Mouse (Mus musculus): ENCODE measurements at regions not wholly inside any gene's neighbourhood (a gene's known extent, or its start where the extent isn't known, plus 50 kb on each side); places are given as distances from the start of the nearest gene placed in this dataset.

DNA sequence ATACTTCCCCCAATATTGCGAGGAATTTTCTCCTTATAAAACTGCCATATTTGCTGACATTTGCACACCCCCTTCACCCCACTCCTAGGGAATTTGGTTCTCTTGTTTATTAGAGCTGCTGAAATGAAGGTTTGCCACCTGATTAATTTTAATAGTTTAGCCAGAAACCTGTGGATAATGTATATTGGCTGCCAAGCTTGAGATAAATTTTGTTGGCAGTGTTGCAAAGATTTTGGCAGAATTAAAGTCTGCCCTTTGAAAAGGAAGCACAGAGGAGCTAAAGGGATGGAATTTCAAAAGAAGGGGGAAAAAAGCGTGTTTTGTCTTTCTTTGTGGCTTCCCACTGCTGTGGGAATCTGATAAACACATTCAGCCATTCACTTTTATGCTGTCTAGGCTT is 354.6 kb upstream of the Car10 start:
- H3K27me3 ChIP-seq (replicated peaks): no peaks in the 10 kb centered on the region
- H3K36me3 ChIP-seq: no peaks in the 10 kb centered on the region
- WGBS: 41% methylated on average over 2 of the region's 2 CpGs
- H3K9me3 ChIP-seq (replicated peaks): no peaks in the 10 kb centered on the region
- ATAC-seq (ENCODE audit: low FRiP score): no peak
- H3K27ac ChIP-seq (replicated peaks): no peak overlapping the region
- H3K4me3 ChIP-seq (replicated peaks): no peak overlapping the region
- H3K9ac ChIP-seq (replicated peaks): no peak overlapping the region
- no peaks in the 10 kb centered on the region for H3K4me1 ChIP-seq
- H3K4me2 ChIP-seq: no peak overlapping the region

DNA sequence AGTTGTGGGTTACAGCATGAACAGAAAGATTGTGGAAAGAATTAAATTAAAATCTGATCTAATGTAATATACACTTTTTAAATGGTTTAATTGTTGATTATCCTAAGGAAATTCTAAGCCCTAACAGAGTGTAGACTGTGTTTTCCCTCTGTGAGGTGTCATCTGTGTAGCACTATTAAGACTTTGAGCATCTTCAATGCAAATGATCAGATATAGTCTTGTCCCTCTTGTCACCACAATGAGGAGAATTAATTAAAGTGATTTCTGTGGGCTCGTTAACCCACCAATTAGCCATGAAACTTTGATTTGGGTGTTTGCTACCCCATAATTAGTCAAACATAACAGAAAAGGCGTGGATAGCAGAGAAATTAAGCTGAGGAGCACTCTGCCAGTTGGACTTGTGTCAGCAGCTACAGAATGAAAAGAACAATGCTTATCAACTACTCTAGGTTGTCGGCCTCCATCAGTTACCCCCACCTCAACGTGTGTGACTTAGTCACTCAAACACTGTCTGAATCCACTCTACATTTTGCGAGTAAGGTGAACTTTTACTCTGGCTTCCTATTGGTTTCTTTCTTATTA is 339.4 kb upstream of the Car10 start:
- Histone ChIP-seq H3K9me3 (replicated peaks) (no peaks in the 10 kb centered on the region), H3K27me3 (replicated peaks) (no peaks in the 10 kb centered on the region), H3K4me1 (no peaks in the 10 kb centered on the region), H3K27ac (replicated peaks) (no peak overlapping the region), H3K4me3 (replicated peaks) (no peak overlapping the region), H3K4me2 (no peak overlapping the region), H3K9ac (replicated peaks) (no peak overlapping the region), H3K36me3 (no peaks in the 10 kb centered on the region)
- WGBS: 69% methylated on average over 5 of the region's 5 CpGs
- no peak for ATAC-seq (ENCODE audit: low FRiP score)

DNA sequence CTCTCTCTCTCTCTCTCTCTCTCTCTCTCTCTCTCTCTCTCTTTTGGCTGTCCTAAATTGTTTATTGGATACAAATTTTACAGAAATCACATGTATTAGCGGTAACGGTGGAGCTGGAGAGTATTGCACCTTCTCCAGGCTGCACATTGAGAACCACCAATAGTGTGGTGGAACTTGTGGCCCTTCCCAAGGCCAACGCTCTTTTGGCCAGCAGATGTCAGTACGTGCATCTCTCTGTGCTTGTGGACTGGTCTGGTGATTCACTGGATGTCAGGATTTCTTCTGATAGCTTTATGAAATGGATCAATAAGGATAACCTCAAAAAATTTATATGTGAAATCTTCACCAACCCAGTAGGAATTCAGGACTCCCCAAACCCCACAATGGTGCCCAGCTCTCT is 327.9 kb upstream of the Car10 start:
- H3K27ac ChIP-seq (replicated peaks): no peak overlapping the region
- peaks cover 13% of the 10 kb centered on the region for H3K4me1 ChIP-seq
- H3K9ac ChIP-seq (replicated peaks): no peak overlapping the region
- WGBS: 88% methylated on average over 4 of the region's 4 CpGs
- ATAC-seq (ENCODE audit: low FRiP score): no peak
- no peaks in the 10 kb centered on the region for H3K27me3 ChIP-seq (replicated peaks)
- H3K4me3 ChIP-seq (replicated peaks): no peak overlapping the region
- H3K9me3 ChIP-seq (replicated peaks): no peaks in the 10 kb centered on the region
- H3K4me2 ChIP-seq: no peak overlapping the region
- H3K36me3 ChIP-seq: no peaks in the 10 kb centered on the region

DNA sequence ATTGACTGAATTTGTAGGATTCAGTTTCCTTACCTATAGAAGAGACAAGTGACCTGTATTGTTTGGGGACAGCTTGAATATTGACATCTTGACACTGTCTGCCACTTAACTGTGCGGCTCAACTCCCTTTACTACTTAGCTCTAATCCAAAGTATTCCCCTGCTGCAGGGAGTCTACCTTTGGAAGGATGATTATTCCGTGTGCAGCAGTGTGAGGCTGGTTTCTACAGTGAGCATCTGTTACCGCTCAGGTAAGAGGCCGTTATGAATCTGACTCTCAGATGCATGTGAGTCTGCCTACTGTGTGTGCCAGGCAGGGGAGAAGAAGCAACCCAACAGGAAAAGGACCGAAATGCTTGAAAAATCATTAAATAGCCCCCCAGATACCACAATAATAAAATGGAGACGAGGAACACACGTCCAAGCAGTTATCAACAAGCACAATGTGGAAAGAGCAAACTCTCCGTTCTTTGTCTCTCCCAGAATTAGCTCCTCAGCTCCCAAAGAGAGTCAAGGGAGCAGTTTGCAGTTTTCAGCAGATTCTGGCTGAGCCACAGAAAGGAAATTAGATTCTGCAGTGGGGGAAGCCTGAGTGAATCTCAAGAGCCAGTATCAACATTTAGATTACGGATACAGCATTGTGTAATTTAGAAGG is 324.8 kb upstream of the Car10 start:
- Histone ChIP-seq H3K36me3 (no peaks in the 10 kb centered on the region), H3K4me3 (replicated peaks) (no peak overlapping the region), H3K27me3 (replicated peaks) (no peaks in the 10 kb centered on the region), H3K9me3 (replicated peaks) (no peaks in the 10 kb centered on the region), H3K4me1 (peaks cover 13% of the 10 kb centered on the region), H3K4me2 (peak overlapping the region; percentile 36), H3K27ac (replicated peaks) (peak overlapping the region; percentile 83), H3K9ac (replicated peaks) (no peak overlapping the region)
- peak; percentile 75 for ATAC-seq (ENCODE audit: low FRiP score)
- 33% methylated on average over 9 of the region's 9 CpGs for whole genome bisulfite sequencing

DNA sequence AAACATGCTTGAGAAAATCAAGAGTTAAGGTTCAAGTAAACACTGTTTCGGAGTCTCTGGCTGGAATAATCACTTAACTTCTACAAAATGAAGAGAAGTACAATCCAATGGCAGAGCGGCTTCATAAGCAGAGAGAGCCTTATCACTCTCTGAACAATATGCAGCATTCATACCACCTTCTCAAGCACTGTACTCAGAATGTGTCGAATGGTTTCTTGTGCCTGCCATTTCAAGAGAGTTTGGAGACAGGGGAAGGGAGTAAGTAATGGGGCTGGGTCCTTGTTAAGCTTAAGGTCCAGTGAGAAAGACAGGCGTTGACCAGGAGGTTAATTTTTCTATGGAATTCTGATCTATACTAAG is 324.3 kb upstream of the Car10 start:
- Histone ChIP-seq H3K36me3 (no peaks in the 10 kb centered on the region), H3K9me3 (replicated peaks) (no peaks in the 10 kb centered on the region), H3K9ac (replicated peaks) (no peak overlapping the region), H3K4me2 (peak overlapping the region; percentile 36), H3K27me3 (replicated peaks) (no peaks in the 10 kb centered on the region), H3K4me3 (replicated peaks) (no peak overlapping the region), H3K27ac (replicated peaks) (peak overlapping the region; percentile 83), H3K4me1 (peaks cover 13% of the 10 kb centered on the region)
- WGBS: 63% methylated on average over 4 of the region's 4 CpGs
- ATAC-seq (ENCODE audit: low FRiP score): peak; percentile 35; the same call in 1 of the 2 replicates

DNA sequence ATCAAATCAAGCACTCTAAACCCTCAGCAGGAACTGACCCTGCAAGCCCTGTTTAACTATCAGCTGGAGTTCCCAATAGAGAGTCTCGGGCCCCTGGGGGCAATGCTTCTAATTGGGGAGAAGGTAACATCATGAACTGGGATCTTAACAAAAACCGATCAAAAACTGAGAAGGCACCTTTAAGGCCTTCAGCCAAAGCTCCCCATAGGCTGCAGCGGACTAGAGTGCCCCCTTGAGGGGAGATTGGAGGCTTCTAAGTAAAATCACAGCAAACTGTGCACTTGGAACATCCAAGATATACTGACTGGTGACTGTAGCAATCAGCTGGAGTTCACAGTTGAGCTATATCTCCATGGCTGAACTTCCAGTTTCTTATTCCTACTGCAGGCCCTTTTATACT is 323.0 kb upstream of the Car10 start:
- no peaks in the 10 kb centered on the region for H3K27me3 ChIP-seq (replicated peaks)
- no peak overlapping the region for H3K27ac ChIP-seq (replicated peaks)
- ATAC-seq (ENCODE audit: low FRiP score): no peak
- no peak overlapping the region for H3K4me2 ChIP-seq
- H3K36me3 ChIP-seq: no peaks in the 10 kb centered on the region
- WGBS: 24% methylated on average over 3 of the region's 3 CpGs
- peaks cover 13% of the 10 kb centered on the region for H3K4me1 ChIP-seq
- H3K4me3 ChIP-seq (replicated peaks): no peak overlapping the region
- no peak overlapping the region for H3K9ac ChIP-seq (replicated peaks)
- H3K9me3 ChIP-seq (replicated peaks): no peaks in the 10 kb centered on the region

DNA sequence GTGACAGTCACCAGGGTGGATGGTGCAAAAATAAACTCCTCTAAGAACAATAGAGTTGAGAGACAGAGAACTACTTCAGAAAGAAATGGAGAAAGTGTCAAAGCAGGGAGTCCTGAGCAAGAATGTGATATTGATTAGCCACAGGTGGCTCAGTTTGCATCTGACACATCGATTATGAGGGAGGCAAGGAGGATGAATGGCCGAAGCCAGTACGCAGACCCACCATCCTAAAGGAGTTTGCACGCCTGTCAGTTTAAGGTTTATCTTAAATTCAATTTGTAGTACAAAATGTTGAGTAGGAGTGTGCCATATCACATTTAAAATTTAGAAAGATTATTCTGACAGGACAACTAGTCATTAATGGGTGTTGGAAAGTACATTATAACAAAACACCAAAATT is 298.6 kb upstream of the Car10 start:
- Histone ChIP-seq H3K36me3 (no peaks in the 10 kb centered on the region), H3K4me2 (no peak overlapping the region), H3K9ac (replicated peaks) (no peak overlapping the region), H3K4me3 (replicated peaks) (no peak overlapping the region), H3K27me3 (replicated peaks) (no peaks in the 10 kb centered on the region), H3K4me1 (no peaks in the 10 kb centered on the region), H3K9me3 (replicated peaks) (no peaks in the 10 kb centered on the region), H3K27ac (replicated peaks) (no peak overlapping the region)
- ATAC-seq (ENCODE audit: low FRiP score): no peak
- WGBS: 91% methylated on average over 4 of the region's 4 CpGs

All from neural tube, embryonic 15.5 days (tissue).